Mouse (Mus musculus) CH12.LX (cell line): ENCODE measurements around the gene Erbb3. TPM values are rescaled to one million over a fixed set of nuclear protein-coding genes. Genes with fewer than 3 reads are reported as not detected.

Source experiments
- DNase-seq: peaks from one replicate; pipeline ENCODE4 v3.0.0-alpha.2; 2013; ENCODE audit errors: extremely low read depth
- H3K27ac ChIP-seq: 2 replicates; pipeline ENCODE4 v1.5.1; 2012; ENCODE audit warnings: low read depth, mild to moderate bottlenecking, control low read depth, moderate library complexity; ENCODE audit not compliant: insufficient read depth
- H3K27me3 ChIP-seq: replicated peaks from 2 replicates; pipeline ENCODE3; 2012; ENCODE audit warnings: inconsistent platforms
- H3K36me3 ChIP-seq, 2 experiments: replicated peaks in 1 of 2; 2 replicates each; pipeline versions ENCODE3 to v1.6.1; 2012; ENCODE audit warnings: inconsistent platforms in 1 of 2, low read length in 1 of 2, mild to moderate bottlenecking in 1 of 2, mixed read lengths in 1 of 2, moderate library complexity in 1 of 2; ENCODE audit not compliant: control insufficient read depth in 1 of 2, insufficient read depth in 1 of 2
- H3K4me1 ChIP-seq, 2 experiments: 2 replicates each; pipeline ENCODE4 v1.6.1; 2012; ENCODE audit warnings: inconsistent platforms in 1 of 2, moderate library complexity in 1 of 2; ENCODE audit not compliant: insufficient read depth in 2 of 2, control insufficient read depth in 1 of 2
- H3K4me2 ChIP-seq: 2 replicates; pipeline ENCODE4 v1.6.1; 2012; ENCODE audit warnings: low read depth, mild to moderate bottlenecking, control low read depth; ENCODE audit not compliant: poor library complexity, insufficient read depth, severe bottlenecking
- H3K4me3 ChIP-seq, 3 experiments: fragments of 150-350 bp in 1 of 3; sonication (generic) in 1 of 3; replicated peaks in 1 of 3; 2 replicates each; pipeline versions ENCODE3 to v1.5.1; 2011 to 2012; ENCODE audit warnings: low read depth in 2 of 3, low read length in 2 of 3, mild to moderate bottlenecking in 2 of 3, moderate library complexity in 2 of 3, control low read depth in 1 of 3, improper control_type of control experiment in 1 of 3, inconsistent platforms in 1 of 3, mixed read lengths in 1 of 3; ENCODE audit not compliant: poor library complexity in 1 of 3
- H3K79me2 ChIP-seq: replicated peaks from 2 replicates; pipeline ENCODE4 v1.6.1; 2012; ENCODE audit warnings: mild to moderate bottlenecking, moderate library complexity; ENCODE audit not compliant: control insufficient read depth, poor library complexity, insufficient read depth, severe bottlenecking; ENCODE audit errors: extremely low read depth
- H3K9ac ChIP-seq: 2 replicates; pipeline ENCODE4 v1.6.1; 2012; ENCODE audit warnings: low read depth, mild to moderate bottlenecking, control low read depth, moderate library complexity; ENCODE audit not compliant: insufficient read depth
- H3K9me3 ChIP-seq: replicated peaks from 2 replicates; pipeline ENCODE3; 2012; ENCODE audit warnings: low read length, inconsistent platforms, mixed read lengths
- BHLHE40 ChIP-seq: IDR thresholded peaks from 2 replicates; pipeline ENCODE4 v1.6.1; 2011; ENCODE audit warnings: mild to moderate bottlenecking, low read depth, low read length, improper control_type of control experiment
- CTCF ChIP-seq, 2 experiments: IDR thresholded peaks in 1 of 2; conservative IDR thresholded peaks in 1 of 2; 2 replicates each; pipeline ENCODE4 v1.5.1; 2011 to 2012; ENCODE audit warnings: low read depth in 2 of 2, low read length in 2 of 2, improper control_type of control experiment in 1 of 2, inconsistent platforms in 1 of 2, mild to moderate bottlenecking in 1 of 2, moderate library complexity in 1 of 2
- E2F4 ChIP-seq: IDR thresholded peaks from 2 replicates; pipeline ENCODE4 v1.6.1; 2011; ENCODE audit warnings: low read depth, low read length, improper control_type of control experiment; ENCODE audit not compliant: insufficient replicate concordance
- ELF1 ChIP-seq: IDR thresholded peaks from 2 replicates; pipeline ENCODE4 v1.6.1; 2014; ENCODE audit warnings: low read depth, mild to moderate bottlenecking, inconsistent platforms, low read length, improper control_type of control experiment
- GABPA ChIP-seq: IDR thresholded peaks from 2 replicates; pipeline ENCODE4 v1.6.1; 2012; ENCODE audit warnings: low read depth, low read length, improper control_type of control experiment, inconsistent platforms; ENCODE audit not compliant: insufficient replicate concordance
- JUN ChIP-seq: IDR thresholded peaks from 2 replicates; pipeline ENCODE4 v1.6.1; 2011; ENCODE audit warnings: low read depth, mild to moderate bottlenecking, low read length, improper control_type of control experiment, moderate library complexity; ENCODE audit not compliant: insufficient read depth
- JUND ChIP-seq: conservative IDR thresholded peaks from 2 replicates; pipeline ENCODE4 v1.6.1; 2011; ENCODE audit warnings: low read depth, low read length, improper control_type of control experiment
- KAT2A ChIP-seq: IDR thresholded peaks from 2 replicates; pipeline ENCODE4 v1.6.1; 2012; ENCODE audit warnings: low read length, improper control_type of control experiment, inconsistent platforms; ENCODE audit not compliant: insufficient replicate concordance
- MAX ChIP-seq: IDR thresholded peaks from 2 replicates; pipeline ENCODE4 v1.6.1; 2011; ENCODE audit warnings: low read length, improper control_type of control experiment
- MXI1 ChIP-seq: IDR thresholded peaks from 2 replicates; pipeline ENCODE4 v1.6.1; 2011; ENCODE audit warnings: mild to moderate bottlenecking, low read depth, low read length, improper control_type of control experiment
- MYC ChIP-seq: IDR thresholded peaks from 2 replicates; pipeline ENCODE4 v1.6.1; 2011; ENCODE audit warnings: low read depth, mild to moderate bottlenecking, improper control_type of control experiment, low read length
- NRF1 ChIP-seq: IDR thresholded peaks from 2 replicates; pipeline ENCODE4 v1.6.1; 2014; ENCODE audit warnings: low read depth, mild to moderate bottlenecking, inconsistent platforms, low read length, improper control_type of control experiment, moderate library complexity
- PAX5 ChIP-seq: IDR thresholded peaks from 2 replicates; pipeline ENCODE4 v1.6.1; 2012; ENCODE audit warnings: low read length, inconsistent platforms, mixed read lengths
- POLR2A ChIP-seq: IDR thresholded peaks from 2 replicates; pipeline ENCODE4 v1.6.1; 2011; ENCODE audit warnings: low read depth, mild to moderate bottlenecking, improper control_type of control experiment, low read length
- POLR2AphosphoS2 ChIP-seq: IDR thresholded peaks from 2 replicates; pipeline ENCODE4 v1.6.1; 2011; ENCODE audit warnings: low read depth, low read length, improper control_type of control experiment
- RAD21 ChIP-seq: IDR thresholded peaks from 2 replicates; pipeline ENCODE4 v1.6.1; 2011; ENCODE audit warnings: low read depth, mild to moderate bottlenecking, low read length, improper control_type of control experiment, moderate library complexity
- RCOR1 ChIP-seq: conservative IDR thresholded peaks from 2 replicates; pipeline ENCODE4 v1.6.1; 2012; ENCODE audit warnings: low read depth, mild to moderate bottlenecking, inconsistent platforms, low read length, improper control_type of control experiment
- SMC3 ChIP-seq: IDR thresholded peaks from 2 replicates; pipeline ENCODE4 v1.6.1; 2011; ENCODE audit warnings: low read depth, low read length, improper control_type of control experiment
- TBP ChIP-seq: conservative IDR thresholded peaks from 2 replicates; pipeline ENCODE4 v1.6.1; 2011; ENCODE audit warnings: low read depth, low read length, improper control_type of control experiment
- TCF12 ChIP-seq: IDR thresholded peaks from 2 replicates; pipeline ENCODE4 v1.6.1; 2014; ENCODE audit warnings: low read depth, mild to moderate bottlenecking, inconsistent platforms, low read length, improper control_type of control experiment
- UBTF ChIP-seq: IDR thresholded peaks from 2 replicates; pipeline ENCODE4 v1.6.1; 2012; ENCODE audit warnings: low read depth, mild to moderate bottlenecking, inconsistent platforms, low read length, improper control_type of control experiment, moderate library complexity
- ZMIZ1 ChIP-seq: IDR thresholded peaks from 2 replicates; pipeline ENCODE4 v1.6.1; 2012; ENCODE audit warnings: low read depth, mild to moderate bottlenecking, inconsistent platforms, low read length, improper control_type of control experiment
- ZNF384 ChIP-seq: IDR thresholded peaks from 2 replicates; pipeline ENCODE4 v1.6.1; 2012; ENCODE audit warnings: low read depth, low read length, improper control_type of control experiment, inconsistent platforms
- dilution Hi-C: fragments of 300-500 bp; cut with MboI; formaldehyde crosslinking; loops from 2 replicates; pipeline ENCODE4 v1.14.3; 2020; ENCODE audit warnings: low sequenced_read_pairs; ENCODE audit not compliant: extremely low pct_unique_long_range_greater_than_20kb, extremely low pct_ligation_motif_present
- in situ Hi-C: fragments of 300-500 bp; cut with MboI; formaldehyde crosslinking; loops from 3 replicates; pipeline ENCODE4 v1.14.3; 2019; ENCODE audit warnings: low sequenced_read_pairs, low pct_ligation_motif_present, low pct_unique_long_range_greater_than_20kb, mixed read lengths
- polyA plus RNA-seq: library from polyadenylated mRNA; unstranded; fragments of >175 nt; gene quantifications from 2 replicates; pipeline ENCODE4 v1.2.1, GENCODE M21; 2012; ENCODE audit warnings: low read depth; ENCODE audit not compliant: insufficient read length
- total RNA-seq, 2 experiments: library from RNA; depleted of rRNA; stranded (reverse); fragments of 300-350 nt in 1 of 2; fragments of >200 nt in 1 of 2; gene quantifications; 2 replicates each; pipeline ENCODE4 v1.2.3; 2012 to 2014

Erbb3 gene
- total and polyA plus RNA-seq, 3 experiments: 7.7 to 12.6 (median 11.3) TPM

DNA sequence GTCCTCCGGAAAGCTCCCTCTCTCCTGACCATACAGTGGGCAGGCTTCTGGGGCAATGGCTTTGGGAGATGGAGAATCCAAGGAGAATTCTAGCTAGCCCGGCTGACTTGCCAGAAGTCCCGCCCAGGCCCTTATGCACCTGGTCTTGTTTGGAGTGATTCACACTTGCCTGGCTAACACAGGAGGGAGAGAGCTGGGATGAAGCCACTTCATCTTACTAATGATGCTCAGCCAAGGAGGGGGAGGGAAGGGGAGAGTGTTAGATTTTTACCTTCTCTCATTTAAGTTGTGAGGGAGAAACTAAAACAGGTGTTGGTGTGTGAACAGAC lies 43.9 kb downstream of the Erbb3 start:
- TF ChIP-seq ZMIZ1 (no peak), NRF1 (no peak), ELF1 (no peak), RCOR1 (no peak), TCF12 (no peak), POLR2A (no peak), MYC (no peak), BHLHE40 (no peak), ZNF384 (no peak), JUND (no peak), MXI1 (no peak), TBP (no peak), PAX5 (no peak), UBTF (no peak), POLR2AphosphoS2 (no peak), SMC3 (no peak), RAD21 (no peak), E2F4 (no peak)
- H3K79me2 ChIP-seq: peaks cover 18% of the 10 kb centered on the region
- H3K4me1 ChIP-seq: peaks cover 13 to 39% of the 10 kb centered on the region in 2 experiments
- no peak for DNase-seq
- H3K4me3 ChIP-seq: no peak overlapping the region
- dilution Hi-C loops: no loop called here
- H3K36me3 ChIP-seq: peaks cover 38 to 53% of the 10 kb centered on the region in 2 experiments
- no peak overlapping the region for H3K4me2 ChIP-seq
- no peaks in the 10 kb centered on the region for H3K27me3 ChIP-seq
- H3K27ac ChIP-seq: no peak overlapping the region
- H3K9ac ChIP-seq: 0 out of 2 replicates have a peak overlapping the region, but pooled peaks have one; percentile 87
- in situ Hi-C loops: no loop called here
- no peaks in the 10 kb centered on the region for H3K9me3 ChIP-seq

DNA sequence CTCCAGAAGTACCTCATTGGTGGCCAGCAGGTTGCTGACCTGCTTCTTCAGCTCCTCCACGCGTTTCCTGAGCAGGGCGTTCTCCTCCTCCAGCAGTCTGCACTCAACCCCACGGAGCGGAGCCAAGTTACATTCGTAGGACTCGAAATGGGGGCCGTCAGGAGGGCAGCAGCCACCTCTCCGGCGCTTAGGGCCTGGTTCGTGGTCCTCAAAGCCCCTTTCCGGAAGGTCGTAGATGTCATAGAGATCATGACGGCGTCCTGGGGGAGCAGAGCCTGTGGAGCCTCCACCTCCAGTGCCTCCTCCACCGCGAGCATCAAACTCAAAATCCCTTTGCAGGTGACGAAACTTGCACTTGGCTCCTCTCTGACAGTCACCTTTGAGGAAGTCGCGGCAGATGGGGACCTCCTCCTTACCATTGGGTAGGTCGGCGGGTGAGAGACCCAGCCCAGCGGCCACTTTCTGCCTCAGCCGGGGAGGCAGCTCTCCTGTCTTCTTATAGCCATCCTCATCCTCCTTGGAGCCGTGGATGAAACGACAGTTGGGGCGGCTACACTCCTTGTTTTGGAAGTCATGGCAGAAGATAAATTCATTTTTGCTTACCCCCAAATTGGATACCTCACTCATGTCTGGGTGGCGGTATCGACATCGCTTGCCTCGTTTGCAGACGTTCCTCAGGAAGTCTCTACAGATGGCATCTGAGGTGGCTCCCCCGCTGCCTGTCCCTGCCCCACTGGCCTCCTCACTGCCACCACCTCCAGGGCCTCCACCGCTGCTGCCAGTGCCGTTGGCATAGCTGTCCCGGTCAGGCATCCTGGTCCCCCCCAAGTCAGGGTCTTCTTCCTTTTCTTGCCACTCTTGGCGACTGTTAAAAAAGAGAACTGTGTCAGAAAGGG lies 44.5 kb downstream of the Erbb3 start:
- no peak for TF ChIP-seq TBP
- TF ChIP-seq E2F4: no peak
- TF ChIP-seq JUN: no peak
- TF ChIP-seq KAT2A: no peak
- TF ChIP-seq MAX: no peak
- no peak for TF ChIP-seq GABPA
- no peak for TF ChIP-seq CTCF (conservative IDR thresholded peaks at IDR 0.05 in 1 of 2, IDR thresholded peaks at IDR 0.05 in 1 of 2; ENCODE audit: low read depth in 2 of 2, low read length in 2 of 2)
- no peak for TF ChIP-seq BHLHE40

More for the DNA sequence above, 44.5 kb downstream of the Erbb3 start:
- Histone ChIP-seq H3K4me2 (no peak overlapping the region), H3K27me3 (no peaks in the 10 kb centered on the region), H3K79me2 (peaks cover 18% of the 10 kb centered on the region), H3K4me3 (no peak overlapping the region), H3K36me3 (peaks cover 38 to 53% of the 10 kb centered on the region in 2 experiments), H3K9ac (no peak overlapping the region), H3K9me3 (no peaks in the 10 kb centered on the region), H3K4me1 (peaks cover 13 to 38% of the 10 kb centered on the region in 2 experiments), H3K27ac (no peak overlapping the region)
- in situ Hi-C loops (no loop called here), dilution Hi-C loops (no loop called here)
- DNase-seq: no peak
